Mouse (Mus musculus) spleen, adult 2 months (tissue): Measurements from ENCODE around the gene Bmpr1a.

Source experiments
- CTCF ChIP-seq: fragments of 200-500 bp; IDR thresholded peaks from 2 replicates; pipeline ENCODE4 v1.5.1; 2011; ENCODE audit warnings: mild to moderate bottlenecking, inconsistent platforms; ENCODE audit not compliant: insufficient read depth, insufficient read length, insufficient replicate concordance; ENCODE audit errors: extremely low read depth
- POLR2A ChIP-seq: fragments of 200-500 bp; IDR thresholded peaks from 2 replicates; pipeline ENCODE4 v1.6.1; 2011; ENCODE audit warnings: low read depth, low read length, inconsistent platforms

DNA sequence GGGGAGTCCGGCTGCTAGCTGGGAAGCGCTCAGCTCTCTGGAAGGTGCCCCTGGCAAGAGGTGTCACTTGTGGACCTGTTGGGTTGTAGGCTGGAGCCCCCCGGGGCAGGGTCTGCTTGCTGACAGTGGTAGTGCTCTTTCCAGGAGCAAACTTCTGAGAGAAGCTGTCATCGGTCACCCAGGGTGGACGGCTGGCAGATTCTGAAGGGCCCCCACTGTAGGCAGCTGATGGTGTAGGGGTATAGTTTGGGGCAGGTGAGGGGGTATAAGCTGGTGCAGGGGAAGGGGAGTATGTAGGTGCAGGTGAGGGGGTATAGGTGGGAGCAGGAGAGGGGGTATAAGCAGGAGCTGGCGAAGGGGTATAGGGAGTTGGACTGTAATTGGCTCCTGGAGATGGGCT lies 40.9 kb upstream of the Bmpr1a start:
- TF ChIP-seq CTCF (no peak), POLR2A (no peak)
